Mouse (Mus musculus): ENCODE results near the gene Slc1a2.
A peak's percentile ranks its signal among the peaks of the same experiment; 100 is the strongest.

- TF ChIP-seq CTCF (IDR thresholded peaks at IDR 0.05; ENCODE audit: extremely low read depth, insufficient read depth, insufficient read length, insufficient replicate concordance) (peak; percentile 67; the same call in 1 of the 2 replicates), POLR2A (IDR thresholded peaks at IDR 0.05; ENCODE audit: low read depth, low read length) (no peak)
Measured at GRCm38 (mm10) chr2:102675275-102675674, 16.8 kb downstream of the Slc1a2 start.
